In genomic region chr8:84220105-84220504, GRCm38 (mm10) we compare ENCODE assay signal across 17 mouse cellular contexts. TPM values are rescaled to one million over a fixed set of nuclear protein-coding genes. Genes with fewer than 3 reads are reported as not detected.
DNase-seq lines count a peak whose midpoint lies in the region; ATAC-seq and TF ChIP-seq lines count a peak whose summit lies in the region.
"Had no signal": no experiment of that assay in that cellular context is flagged by ENCODE, and none has a peak within 500 bp of the region (broad histone marks: within the 10 kb centered on the region; RNA-seq: fewer than 3 reads in every experiment).

No protein-coding gene starts in this region.

- H3K79me2 ChIP-seq in liver, adult 2 months (ENCODE audit: control insufficient read depth, insufficient read depth, low read length), result no peaks in the 10 kb centered on the region
- H3K79me2 ChIP-seq in MEL (ENCODE audit: control insufficient read depth, insufficient read depth, low read length, poor library complexity), result no peaks in the 10 kb centered on the region

- no peak; a peak in 1 of 4 replicates for TF ChIP-seq EP300 in MEL (IDR thresholded peaks at IDR 0.05; ENCODE audit: low read depth in 1 of 2, low read length in 2 of 2)

- no peak for TF ChIP-seq RAD21 in MEL (IDR thresholded peaks at IDR 0.05; ENCODE audit: low read depth, low read length)

- H3K9me3 ChIP-seq in MEL (replicated peaks; ENCODE audit: insufficient read depth, low read length), result no peaks in the 10 kb centered on the region
- no peaks in the 10 kb centered on the region for H3K9me3 ChIP-seq in kidney, embryonic 14.5 days (ENCODE audit: control insufficient read depth, low read length)
- H3K9me3 ChIP-seq: hindbrain, embryonic 12.5 days; midbrain, embryonic 15.5 days had no signal

- DNase-seq in liver, adult 2 months (ENCODE audit: extremely low read depth, low read depth, low spot score), result peak; percentile 41
- no peak for DNase-seq in liver
- peak; percentile 73 for DNase-seq in MEL (ENCODE audit: low read depth, low spot score)
- peak; percentile 48 for DNase-seq in brain, adult 2 months (ENCODE audit: low read depth, low spot score)
- no peak for DNase-seq in natural killer cell, adult 2 months (ENCODE audit: low spot score in 2 of 2)
- DNase-seq: adrenal gland, adult 8-10 months; cerebellum, adult 9-10 months; gastrocnemius, postnatal 14 days; kidney, adult 9 months; kidney, postnatal 4 days; left cerebral cortex, postnatal 4 days; spleen, adult 18-20 months had no signal

- H3K4me2 ChIP-seq in kidney, embryonic 14.5 days (replicated peaks; ENCODE audit: low read depth, low read length), result no peak overlapping the region
- H3K4me2 ChIP-seq: hindbrain, embryonic 12.5 days; midbrain, embryonic 15.5 days had no signal

- H3K27me3 ChIP-seq in liver, adult 2 months (ENCODE audit: control insufficient read depth, insufficient read depth, low read length), result no peaks in the 10 kb centered on the region
- no peaks in the 10 kb centered on the region for H3K27me3 ChIP-seq in MEL (ENCODE audit: control insufficient read depth in 1 of 2, insufficient read depth in 2 of 2, low read length in 2 of 2)
- H3K27me3 ChIP-seq in kidney, embryonic 14.5 days (ENCODE audit: control insufficient read depth, insufficient read depth, low read length), result no peaks in the 10 kb centered on the region
- H3K27me3 ChIP-seq: hindbrain, embryonic 12.5 days; midbrain, embryonic 15.5 days had no signal

- H3K4me1 ChIP-seq in liver, adult 2 months (ENCODE audit: control insufficient read depth, insufficient read depth, low read length), result no peaks in the 10 kb centered on the region
- H3K4me1 ChIP-seq in MEL (ENCODE audit: control insufficient read depth in 1 of 2, insufficient read depth in 2 of 2, low read length in 2 of 2), result peaks cover 5 to 32% of the 10 kb centered on the region in 2 experiments
- no peaks in the 10 kb centered on the region for H3K4me1 ChIP-seq in kidney, embryonic 14.5 days (ENCODE audit: control insufficient read depth, insufficient read depth, low read length)
- H3K4me1 ChIP-seq: hindbrain, embryonic 12.5 days; midbrain, embryonic 15.5 days had no signal

- H3K36me3 ChIP-seq in liver, adult 2 months (ENCODE audit: control insufficient read depth, insufficient read depth, low read length), result peaks cover 12% of the 10 kb centered on the region; the same call in 1 of the 2 replicates
- peaks cover 0 to 9% of the 10 kb centered on the region in 2 experiments; a peak in 3 of 4 replicates for H3K36me3 ChIP-seq in MEL (ENCODE audit: control insufficient read depth in 1 of 2, insufficient read depth in 2 of 2, low read length in 2 of 2)
- peaks cover 91% of the 10 kb centered on the region for H3K36me3 ChIP-seq in kidney, embryonic 14.5 days (ENCODE audit: control insufficient read depth, insufficient read depth, low read length)

- ATAC-seq in monocyte, adult 5-6 weeks (replicated peaks; ENCODE audit: insufficient number of reproducible peaks, low FRiP score, low TSS enrichment, poor library complexity, severe bottlenecking), result peak; percentile 65
- no peak for ATAC-seq in kidney, embryonic 14.5 days (ENCODE audit: low FRiP score, low TSS enrichment)
- ATAC-seq: midbrain, embryonic 15.5 days had no signal

- 76% methylated on average over 7 of the region's 7 CpGs for WGBS in liver, adult 2 months
- 89% methylated on average over 7 of the region's 7 CpGs for WGBS in kidney, embryonic 14.5 days

- no peak for TF ChIP-seq CTCF in liver, adult 2 months (IDR thresholded peaks at IDR 0.05; ENCODE audit: low read depth, low read length)
- no peak for TF ChIP-seq CTCF in MEL (IDR thresholded peaks at IDR 0.05 in 2 of 3, conservative IDR thresholded peaks at IDR 0.05 in 1 of 3; ENCODE audit: control insufficient read depth in 1 of 3, insufficient read depth in 1 of 3, low read depth in 2 of 3, low read length in 3 of 3, poor library complexity in 1 of 3, severe bottlenecking in 1 of 3)

- H3K27ac ChIP-seq in liver, adult 2 months (replicated peaks; ENCODE audit: insufficient read depth, low read depth, low read length), result no peak overlapping the region
- no peak overlapping the region for H3K27ac ChIP-seq in MEL (ENCODE audit: control insufficient read depth, low read depth, low read length)
- no peak overlapping the region for H3K27ac ChIP-seq in kidney, embryonic 14.5 days (ENCODE audit: low read depth, low read length)
- H3K27ac ChIP-seq: hindbrain, embryonic 12.5 days; liver, embryonic 14.5 days; midbrain, embryonic 15.5 days had no signal

- no peak overlapping the region for H3K9ac ChIP-seq in liver, adult 2 months (ENCODE audit: low read depth, low read length)
- no peak overlapping the region for H3K9ac ChIP-seq in MEL (ENCODE audit: control insufficient read depth, low read depth, low read length, poor library complexity, severe bottlenecking)
- no peak overlapping the region for H3K9ac ChIP-seq in kidney, embryonic 14.5 days (ENCODE audit: low read depth, low read length)
- H3K9ac ChIP-seq: hindbrain, embryonic 12.5 days; liver, embryonic 14.5 days; midbrain, embryonic 15.5 days had no signal

- no peak for TF ChIP-seq POLR2A in liver, adult 2 months (IDR thresholded peaks at IDR 0.05; ENCODE audit: extremely low read depth, insufficient read depth, low read length)
- TF ChIP-seq POLR2A in MEL (IDR thresholded peaks at IDR 0.05; ENCODE audit: control insufficient read depth in 1 of 2, insufficient read depth in 1 of 2, low read depth in 1 of 2, low read length in 2 of 2, poor library complexity in 1 of 2), result no peak

- no peak overlapping the region for H3K4me3 ChIP-seq in liver, adult 2 months (ENCODE audit: insufficient read depth, low read depth, low read length)
- H3K4me3 ChIP-seq in MEL (ENCODE audit: control insufficient read depth in 1 of 2, insufficient read depth in 1 of 2, low read depth in 2 of 2, low read length in 2 of 2), result no peak overlapping the region
- no peak overlapping the region for H3K4me3 ChIP-seq in kidney, embryonic 14.5 days (ENCODE audit: low read length)
- H3K4me3 ChIP-seq: hindbrain, embryonic 12.5 days; midbrain, embryonic 15.5 days had no signal

TF ChIP-seq in MEL, 35 proteins besides CTCF, POLR2A, EP300 and RAD21 (continues in another document):
- TF ChIP-seq MAFK (IDR thresholded peaks at IDR 0.05; ENCODE audit: borderline replicate concordance, low read depth, low read length), result no peak
- TF ChIP-seq SMC3 (IDR thresholded peaks at IDR 0.05; ENCODE audit: low read depth, low read length), result no peak
- TF ChIP-seq CHD2 (IDR thresholded peaks at IDR 0.05; ENCODE audit: low read length), result no peak
- TF ChIP-seq HCFC1 (IDR thresholded peaks at IDR 0.05; ENCODE audit: low read depth, low read length), result no peak
- no peak for TF ChIP-seq ZNF384 (IDR thresholded peaks at IDR 0.05; ENCODE audit: low read depth, low read length)
- TF ChIP-seq MAX (IDR thresholded peaks at IDR 0.05; ENCODE audit: low read length), result no peak
- no peak for TF ChIP-seq TCF12 (IDR thresholded peaks at IDR 0.05; ENCODE audit: low read depth, low read length)
- no peak for TF ChIP-seq ELF1 (IDR thresholded peaks at IDR 0.05; ENCODE audit: low read depth, low read length)
- TF ChIP-seq GATA1 (IDR thresholded peaks at IDR 0.05; ENCODE audit: low read depth, low read length), result peak; percentile 77
- TF ChIP-seq MYC (IDR thresholded peaks at IDR 0.05; ENCODE audit: low read depth, low read length), result no peak; the same call in 1 of the 2 replicates
- TF ChIP-seq ETS1 (IDR thresholded peaks at IDR 0.05; ENCODE audit: low read depth, low read length), result peak; percentile 16; the same call in 1 of the 2 replicates

RNA-seq across cellular contexts. Expression of gene Zswim4, which starts 16.8 kb away (rescaled TPM):
- total RNA-seq in liver, adult 2 months (2014; rRNA removed), result 2.8 and 3.7 TPM in 2 replicates
- 6.9 and 8.4 TPM in 2 replicates for polyA plus RNA-seq in liver, adult 2 months (2012; rRNA removed)
- 3.6 and 4.4 TPM in 2 replicates for total RNA-seq in MEL (2012; rRNA removed)
- polyA plus RNA-seq in MEL (2012; ENCODE audit: insufficient read depth in 1 of 2, insufficient read length in 2 of 2, low read depth in 1 of 2, low replicate concordance in 2 of 2, missing spikeins in 1 of 2), result 1 to 10 TPM in 1 of 2 experiments, not detected in 1; 7.4 TPM
- total RNA-seq in monocyte, adult 5-6 weeks (2017), result 11.8 to 12.1 TPM (median 11.9 TPM) in 3 replicates
- polyA plus RNA-seq in kidney, embryonic 14.5 days (2014; fragmentation: Nextera tagmentation; extraction: Ambion mirVana), result 10.2 and 15.7 TPM in 2 replicates

RNA-seq across cellular contexts. Expression of gene D8Ertd738e, which starts 29.4 kb away (rescaled TPM):
- total RNA-seq in liver, adult 2 months (2014; rRNA removed), result 103 and 115 TPM in 2 replicates
- 99.3 and 105 TPM in 2 replicates for polyA plus RNA-seq in liver, adult 2 months (2012; rRNA removed)
- 159 and 164 TPM in 2 replicates for total RNA-seq in MEL (2012; rRNA removed)
- polyA plus RNA-seq in MEL (2012; ENCODE audit: insufficient read depth in 1 of 2, insufficient read length in 2 of 2, low read depth in 1 of 2, low replicate concordance in 2 of 2, missing spikeins in 1 of 2), result 100 to 1,000 TPM in 1 of 2 experiments, not detected in 1; 149 TPM
- total RNA-seq in monocyte, adult 5-6 weeks (2017), result 106 to 180 TPM (median 151 TPM) in 3 replicates
- polyA plus RNA-seq in kidney, embryonic 14.5 days (2014; fragmentation: Nextera tagmentation; extraction: Ambion mirVana), result 388 TPM in 2 replicates

RNA-seq across cellular contexts. Expression of gene Nanos3, which starts 35.1 kb away (rescaled TPM):
- total RNA-seq in liver, adult 2 months (2014; rRNA removed), result not detected in 2 replicates
- polyA plus RNA-seq in liver, adult 2 months (2012; rRNA removed), result not detected in 2 replicates
- 0.56 and 2.0 TPM in 2 replicates for total RNA-seq in MEL (2012; rRNA removed)
- polyA plus RNA-seq in MEL (2012; ENCODE audit: insufficient read depth in 1 of 2, insufficient read length in 2 of 2, low read depth in 1 of 2, low replicate concordance in 2 of 2, missing spikeins in 1 of 2), result 1 to 10 TPM in 1 of 2 experiments, not detected in 1; 1.7 TPM
- not detected in 3 replicates for total RNA-seq in monocyte, adult 5-6 weeks (2017)
- 4.3 and 5.5 TPM in 2 replicates for polyA plus RNA-seq in kidney, embryonic 14.5 days (2014; fragmentation: Nextera tagmentation; extraction: Ambion mirVana)

RNA-seq across cellular contexts. Expression of gene Mri1, which starts 37.0 kb away (rescaled TPM):
- total RNA-seq in liver, adult 2 months (2014; rRNA removed), result 17.1 and 25.8 TPM in 2 replicates
- polyA plus RNA-seq in liver, adult 2 months (2012; rRNA removed), result 43.1 and 75.7 TPM in 2 replicates
- total RNA-seq in MEL (2012; rRNA removed), result 26.8 and 27.8 TPM in 2 replicates
- 10 to 100 TPM in 1 of 2 experiments, not detected in 1; 43.2 TPM for polyA plus RNA-seq in MEL (2012; ENCODE audit: insufficient read depth in 1 of 2, insufficient read length in 2 of 2, low read depth in 1 of 2, low replicate concordance in 2 of 2, missing spikeins in 1 of 2)
- total RNA-seq in monocyte, adult 5-6 weeks (2017), result 7.0 to 21.9 TPM (median 15.6 TPM) in 3 replicates
- 73.2 and 80.1 TPM in 2 replicates for polyA plus RNA-seq in kidney, embryonic 14.5 days (2014; fragmentation: Nextera tagmentation; extraction: Ambion mirVana)

RNA-seq across cellular contexts. Expression of gene Ccdc130, which starts 50.1 kb away (rescaled TPM):
- total RNA-seq in liver, adult 2 months (2014; rRNA removed), result 2.3 and 6.9 TPM in 2 replicates
- polyA plus RNA-seq in liver, adult 2 months (2012; rRNA removed), result 8.7 and 19.1 TPM in 2 replicates
- total RNA-seq in MEL (2012; rRNA removed), result 8.2 and 10.2 TPM in 2 replicates
- 10 to 100 TPM in 1 of 2 experiments, not detected in 1; 26.0 TPM for polyA plus RNA-seq in MEL (2012; ENCODE audit: insufficient read depth in 1 of 2, insufficient read length in 2 of 2, low read depth in 1 of 2, low replicate concordance in 2 of 2, missing spikeins in 1 of 2)
- 6.4 to 27.2 TPM (median 23.9 TPM) in 3 replicates for total RNA-seq in monocyte, adult 5-6 weeks (2017)
- 15.4 and 21.1 TPM in 2 replicates for polyA plus RNA-seq in kidney, embryonic 14.5 days (2014; fragmentation: Nextera tagmentation; extraction: Ambion mirVana)

Comparison
In these comparisons a context has a peak if more than half of its experiments do, and no peak if none do; other contexts are left out.
1. DNase-seq: peak in liver, adult 2 months (single experiment), MEL (single experiment) and brain, adult 2 months (single experiment); none in liver (single experiment) and natural killer cell, adult 2 months (0 of 2).